Mouse (Mus musculus) heart, adult 11 months (tissue): Measurements from ENCODE around the gene Hoxa5.
A peak's percentile ranks its signal among the peaks of the same experiment; 100 is the strongest.

Source experiments
- DNase-seq: peaks from one replicate; pipeline ENCODE4 v3.0.0; 2022

Hoxa5 gene

GRCm38 (mm10) chr6:52213119-52213986 is 9.0 kb upstream of the Hoxa5 start, which contains the start of the genes Hoxa3 and Gm28308:
Hoxa3 (minus strand) TSS chr6:52213336.
Gm28308 (minus strand) TSS chr6:52213339.
- peak; percentile 94 for DNase-seq

- peak; percentile 89 for DNase-seq
Observed at GRCm38 (mm10) chr6:52212556-52213118, 8.2 kb upstream of the Hoxa5 start.

- DNase-seq: peak; percentile 91
Observed at GRCm38 (mm10) chr6:52211961-52212360, 7.6 kb upstream of the Hoxa5 start.

GRCm38 (mm10) chr6:52211170-52211935 is 7.0 kb upstream of the Hoxa5 start:
- peak; percentile 95 for DNase-seq

- peak; percentile 60 for DNase-seq
Observed at GRCm38 (mm10) chr6:52209685-52210046, 5.3 kb upstream of the Hoxa5 start.

- peak; percentile 88 for DNase-seq
Observed at GRCm38 (mm10) chr6:52208868-52209684, 4.7 kb upstream of the Hoxa5 start.

- DNase-seq: peak; percentile 91
Observed at GRCm38 (mm10) chr6:52208072-52208867, 3.9 kb upstream of the Hoxa5 start, which contains the start of gene Hoxa6. Hoxa6 (minus strand) TSS chr6:52208722.

GRCm38 (mm10) chr6:52207684-52207976 is 3.2 kb upstream of the Hoxa5 start:
- no peak for DNase-seq

GRCm38 (mm10) chr6:52206882-52207683 is 2.7 kb upstream of the Hoxa5 start:
- DNase-seq: peak; percentile 77

GRCm38 (mm10) chr6:52205638-52206621 is 1.5 kb upstream of the Hoxa5 start:
- DNase-seq: peak; percentile 88

- no peak for DNase-seq
Observed at GRCm38 (mm10) chr6:52205221-52205620, 834 bp upstream of the Hoxa5 start.

- DNase-seq: peak; percentile 91
Observed at GRCm38 (mm10) chr6:52203371-52204049, 877 bp downstream of the Hoxa5 start.

GRCm38 (mm10) chr6:52203121-52203370 is 1.3 kb downstream of the Hoxa5 start:
- DNase-seq: no peak

GRCm38 (mm10) chr6:52202362-52203120 is 1.8 kb downstream of the Hoxa5 start:
- DNase-seq: peak; percentile 83

GRCm38 (mm10) chr6:52201269-52201668 is 3.1 kb downstream of the Hoxa5 start:
- no peak for DNase-seq

GRCm38 (mm10) chr6:52200751-52201250 is 3.6 kb downstream of the Hoxa5 start:
- no peak for DNase-seq

- peak; percentile 83 for DNase-seq
Observed at GRCm38 (mm10) chr6:52200073-52200750, 4.2 kb downstream of the Hoxa5 start.

- peak; percentile 90 for DNase-seq
Observed at GRCm38 (mm10) chr6:52197271-52197670, 7.1 kb downstream of the Hoxa5 start.
